Mouse (Mus musculus) MEL (cell line): ENCODE data around the gene Vps39. TPM values are rescaled to one million over a fixed set of nuclear protein-coding genes. Genes with fewer than 3 reads are reported as not detected.
A peak's percentile ranks its signal among the peaks of the same experiment; 100 is the strongest.

ENCODE experiments used
- DNase-seq: peaks from one replicate; pipeline ENCODE4 v3.0.0; 2011; ENCODE audit warnings: low read depth, low spot score
- H3K27ac ChIP-seq: 2 replicates; pipeline ENCODE4 v1.5.1; 2012; ENCODE audit warnings: low read depth, mild to moderate bottlenecking, control low read depth, low read length, moderate library complexity; ENCODE audit not compliant: control insufficient read depth
- H3K27me3 ChIP-seq, 2 experiments: fragments of 150-350 bp in 1 of 2; sonication (generic) in 1 of 2; 2 replicates each; pipeline ENCODE4 v1.6.1; 2012; ENCODE audit warnings: low read length in 2 of 2, mild to moderate bottlenecking in 2 of 2, improper control_type of control experiment in 1 of 2, moderate library complexity in 1 of 2; ENCODE audit not compliant: insufficient read depth in 2 of 2, control insufficient read depth in 1 of 2
- H3K36me3 ChIP-seq, 2 experiments: 2 replicates each; pipeline ENCODE4 v1.6.1; 2012 to 2014; ENCODE audit warnings: low read length in 2 of 2, improper control_type of control experiment in 1 of 2, inconsistent platforms in 1 of 2, mild to moderate bottlenecking in 1 of 2; ENCODE audit not compliant: insufficient read depth in 2 of 2, control insufficient read depth in 1 of 2
- H3K4me1 ChIP-seq, 2 experiments: fragments of 150-350 bp in 1 of 2; sonication (generic) in 1 of 2; 2 replicates each; pipeline ENCODE4 v1.6.1; 2012; ENCODE audit warnings: low read length in 2 of 2, improper control_type of control experiment in 1 of 2, mild to moderate bottlenecking in 1 of 2; ENCODE audit not compliant: insufficient read depth in 2 of 2, control insufficient read depth in 1 of 2
- H3K4me3 ChIP-seq, 2 experiments: fragments of 150-350 bp in 1 of 2; sonication (generic) in 1 of 2; 2 replicates each; pipeline ENCODE4 v1.5.1; 2012; ENCODE audit warnings: low read depth in 2 of 2, low read length in 2 of 2, mild to moderate bottlenecking in 2 of 2, moderate library complexity in 2 of 2, control low read depth in 1 of 2, improper control_type of control experiment in 1 of 2; ENCODE audit not compliant: control insufficient read depth in 1 of 2, insufficient read depth in 1 of 2
- H3K79me2 ChIP-seq: 2 replicates; pipeline ENCODE4 v1.6.1; 2012; ENCODE audit warnings: mild to moderate bottlenecking, low read length, moderate library complexity; ENCODE audit not compliant: control insufficient read depth, poor library complexity, insufficient read depth
- H3K9ac ChIP-seq: 2 replicates; pipeline ENCODE4 v1.6.1; 2012; ENCODE audit warnings: low read depth, mild to moderate bottlenecking, control low read depth, low read length, moderate library complexity; ENCODE audit not compliant: control insufficient read depth, poor library complexity, severe bottlenecking
- H3K9me3 ChIP-seq: fragments of 150-350 bp; sonication (generic); replicated peaks from 2 replicates; pipeline ENCODE4 v1.6.1; 2012; ENCODE audit warnings: mild to moderate bottlenecking, low read length, improper control_type of control experiment, moderate library complexity; ENCODE audit not compliant: insufficient read depth
- BHLHE40 ChIP-seq: IDR thresholded peaks from 2 replicates; pipeline ENCODE4 v1.6.1; 2012; ENCODE audit warnings: low read depth, mild to moderate bottlenecking, inconsistent platforms, low read length, improper control_type of control experiment, borderline replicate concordance
- CTCF ChIP-seq, 3 experiments: IDR thresholded peaks in 2 of 3; conservative IDR thresholded peaks in 1 of 3; 2 replicates each; pipeline ENCODE4 v1.5.1; 2011 to 2012; ENCODE audit warnings: low read length in 3 of 3, low read depth in 2 of 3, mild to moderate bottlenecking in 2 of 3, improper control_type of control experiment in 1 of 3, inconsistent platforms in 1 of 3, mixed read lengths in 1 of 3, moderate library complexity in 1 of 3; ENCODE audit not compliant: control insufficient read depth in 1 of 3, insufficient read depth in 1 of 3, poor library complexity in 1 of 3, severe bottlenecking in 1 of 3
- ELF1 ChIP-seq: IDR thresholded peaks from 2 replicates; pipeline ENCODE4 v1.6.1; 2014; ENCODE audit warnings: low read depth, mild to moderate bottlenecking, inconsistent platforms, low read length, improper control_type of control experiment, moderate library complexity
- ETS1 ChIP-seq: IDR thresholded peaks from 2 replicates; pipeline ENCODE4 v1.6.1; 2012; ENCODE audit warnings: low read depth, mild to moderate bottlenecking, inconsistent platforms, low read length, improper control_type of control experiment, moderate library complexity
- GATA1 ChIP-seq: IDR thresholded peaks from 2 replicates; pipeline ENCODE4 v1.6.1; 2011; ENCODE audit warnings: low read depth, low read length, improper control_type of control experiment
- HCFC1 ChIP-seq: IDR thresholded peaks from 2 replicates; pipeline ENCODE4 v1.6.1; 2012; ENCODE audit warnings: low read depth, mild to moderate bottlenecking, inconsistent platforms, low read length, improper control_type of control experiment, moderate library complexity
- KAT2A ChIP-seq: conservative IDR thresholded peaks from 2 replicates; pipeline ENCODE4 v1.6.1; 2012; ENCODE audit warnings: low read depth, low read length, improper control_type of control experiment, inconsistent platforms
- MEF2A ChIP-seq: IDR thresholded peaks from 2 replicates; pipeline ENCODE4 v1.6.1; 2014; ENCODE audit warnings: low read depth, mild to moderate bottlenecking, inconsistent platforms, low read length, improper control_type of control experiment; ENCODE audit not compliant: poor library complexity, insufficient replicate concordance, severe bottlenecking; ENCODE audit errors: extremely low read depth
- MYB ChIP-seq: IDR thresholded peaks from 2 replicates; pipeline ENCODE4 v1.6.1; 2011; ENCODE audit warnings: mild to moderate bottlenecking, low read depth, low read length, improper control_type of control experiment
- MYC ChIP-seq: IDR thresholded peaks from 2 replicates; pipeline ENCODE4 v1.6.1; 2011; ENCODE audit warnings: low read depth, mild to moderate bottlenecking, low read length, improper control_type of control experiment, moderate library complexity
- NELFE ChIP-seq: IDR thresholded peaks from 2 replicates; pipeline ENCODE4 v1.6.1; 2011; ENCODE audit warnings: low read depth, low read length, improper control_type of control experiment
- POLR2A ChIP-seq, 2 experiments: IDR thresholded peaks; 2 replicates each; pipeline ENCODE4 v1.6.1; 2011 to 2012; ENCODE audit warnings: low read length in 2 of 2, mild to moderate bottlenecking in 2 of 2, control low read depth in 1 of 2, improper control_type of control experiment in 1 of 2, low read depth in 1 of 2, moderate library complexity in 1 of 2; ENCODE audit not compliant: control insufficient read depth in 1 of 2, insufficient read depth in 1 of 2, poor library complexity in 1 of 2
- POLR2AphosphoS2 ChIP-seq: IDR thresholded peaks from 2 replicates; pipeline ENCODE4 v1.6.1; 2011; ENCODE audit warnings: low read length, improper control_type of control experiment
- POLR2AphosphoS5 ChIP-seq: IDR thresholded peaks from 2 replicates; pipeline ENCODE4 v1.6.1; 2012; ENCODE audit warnings: low read depth, borderline replicate concordance, mild to moderate bottlenecking, inconsistent platforms, low read length, moderate library complexity, mixed read lengths
- RAD21 ChIP-seq: IDR thresholded peaks from 2 replicates; pipeline ENCODE4 v1.6.1; 2011; ENCODE audit warnings: mild to moderate bottlenecking, low read depth, low read length, improper control_type of control experiment
- SIN3A ChIP-seq: IDR thresholded peaks from 2 replicates; pipeline ENCODE4 v1.6.1; 2012; ENCODE audit warnings: low read length, improper control_type of control experiment, inconsistent platforms
- SMC3 ChIP-seq: IDR thresholded peaks from 2 replicates; pipeline ENCODE4 v1.6.1; 2011; ENCODE audit warnings: low read depth, low read length, improper control_type of control experiment
- TAL1 ChIP-seq: IDR thresholded peaks from 2 replicates; pipeline ENCODE4 v1.6.1; 2012; ENCODE audit warnings: mild to moderate bottlenecking, inconsistent platforms, low read length, moderate library complexity, mixed read lengths
- TCF12 ChIP-seq: IDR thresholded peaks from 2 replicates; pipeline ENCODE4 v1.6.1; 2014; ENCODE audit warnings: low read depth, mild to moderate bottlenecking, inconsistent platforms, low read length, improper control_type of control experiment, moderate library complexity
- USF2 ChIP-seq, 2 experiments: IDR thresholded peaks; 2 replicates each; pipeline ENCODE4 v1.6.1; 2011 to 2012; ENCODE audit warnings: improper control_type of control experiment in 2 of 2, low read length in 2 of 2, borderline replicate concordance in 1 of 2, inconsistent platforms in 1 of 2, low read depth in 1 of 2, mild to moderate bottlenecking in 1 of 2; ENCODE audit not compliant: insufficient read depth in 1 of 2
- ZC3H11A ChIP-seq: IDR thresholded peaks from 2 replicates; pipeline ENCODE4 v1.6.1; 2012; ENCODE audit warnings: low read depth, mild to moderate bottlenecking, inconsistent platforms, low read length, improper control_type of control experiment
- ZMIZ1 ChIP-seq: IDR thresholded peaks from 2 replicates; pipeline ENCODE4 v1.6.1; 2012; ENCODE audit warnings: low read depth, mild to moderate bottlenecking, inconsistent platforms, low read length, improper control_type of control experiment, moderate library complexity
- polyA plus RNA-seq, 2 experiments: library from polyadenylated mRNA; stranded (reverse) in 1 of 2; unstranded in 1 of 2; fragments of >175 nt in 1 of 2; fragments of >200 nt in 1 of 2; gene quantifications; 2 replicates each; pipeline versions ENCODE4 v1.2.1 to v1.2.4; 2012; ENCODE audit warnings: low replicate concordance in 2 of 2, low read depth in 1 of 2; ENCODE audit not compliant: insufficient read length in 2 of 2, insufficient read depth in 1 of 2, missing spikeins in 1 of 2
- total RNA-seq: library from RNA; depleted of rRNA; stranded (reverse); fragments of 300-350 nt; gene quantifications from 2 replicates; pipeline ENCODE4 v1.2.3, GENCODE M21; 2012

Vps39 gene
- total and polyA plus RNA-seq, 3 experiments = 19.6 to 20.9 TPM; not detected in 1

GRCm38 (mm10) chr2:120283550-120283949 is 69.4 kb downstream of the Vps39 start:
- DNase-seq = no peak
- no peak overlapping the region for H3K9ac ChIP-seq
- no peaks in the 10 kb centered on the region for H3K79me2 ChIP-seq
- no peak overlapping the region for H3K27ac ChIP-seq
- no peaks in the 10 kb centered on the region for H3K36me3 ChIP-seq
- 0 out of 4 replicates have a peak, but pooled peaks cover 0 to 3% of the 10 kb centered on the region in 2 experiments for H3K4me1 ChIP-seq
- H3K9me3 ChIP-seq = no peaks in the 10 kb centered on the region
- TF ChIP-seq ETS1 = no peak
- no peak for TF ChIP-seq NELFE
- TF ChIP-seq POLR2AphosphoS2 = no peak
- no peak for TF ChIP-seq SIN3A
- TF ChIP-seq GATA1 = no peak
- no peak for TF ChIP-seq TAL1
- no peak for TF ChIP-seq MEF2A
- TF ChIP-seq USF2 (IDR thresholded peaks at IDR 0.05; ENCODE audit: borderline replicate concordance in 1 of 2, insufficient read depth in 1 of 2, low read depth in 1 of 2, low read length in 2 of 2) = no peak
- TF ChIP-seq POLR2AphosphoS5 = no peak
- TF ChIP-seq ZC3H11A = no peak
- no peak for TF ChIP-seq MYB
- no peak for TF ChIP-seq ZMIZ1
- TF ChIP-seq TCF12 = no peak
- TF ChIP-seq BHLHE40 = no peak
- no peak for TF ChIP-seq CTCF (IDR thresholded peaks at IDR 0.05 in 2 of 3, conservative IDR thresholded peaks at IDR 0.05 in 1 of 3; ENCODE audit: control insufficient read depth in 1 of 3, insufficient read depth in 1 of 3, low read depth in 2 of 3, low read length in 3 of 3, poor library complexity in 1 of 3, severe bottlenecking in 1 of 3)
- TF ChIP-seq MYC = no peak
- TF ChIP-seq HCFC1 = no peak
- TF ChIP-seq POLR2A (IDR thresholded peaks at IDR 0.05; ENCODE audit: control insufficient read depth in 1 of 2, insufficient read depth in 1 of 2, low read depth in 1 of 2, low read length in 2 of 2, poor library complexity in 1 of 2) = no peak
- no peak for TF ChIP-seq KAT2A
- no peak for TF ChIP-seq ELF1
- TF ChIP-seq, all 39 proteins: peak for 0
- no peak overlapping the region for H3K4me3 ChIP-seq
- H3K27me3 ChIP-seq = peaks cover 2 to 5% of the 10 kb centered on the region in 2 experiments; a peak in 2 of 4 replicates

GRCm38 (mm10) chr2:120281221-120281620 is 71.7 kb downstream of the Vps39 start:
- Histone ChIP-seq H3K4me3 (no peak overlapping the region), H3K79me2 (no peaks in the 10 kb centered on the region), H3K36me3 (no peaks in the 10 kb centered on the region), H3K4me1 (0 out of 4 replicates have a peak, but pooled peaks cover 0 to 3% of the 10 kb centered on the region in 2 experiments), H3K27me3 (peaks cover 2 to 4% of the 10 kb centered on the region in 2 experiments; a peak in 2 of 4 replicates), H3K9me3 (no peaks in the 10 kb centered on the region), H3K27ac (no peak overlapping the region), H3K9ac (no peak overlapping the region)
- TF ChIP-seq RAD21 = peak; percentile 34
- no peak for TF ChIP-seq ETS1
- no peak for TF ChIP-seq USF2 (IDR thresholded peaks at IDR 0.05; ENCODE audit: borderline replicate concordance in 1 of 2, insufficient read depth in 1 of 2, low read depth in 1 of 2, low read length in 2 of 2)
- TF ChIP-seq CTCF (IDR thresholded peaks at IDR 0.05 in 2 of 3, conservative IDR thresholded peaks at IDR 0.05 in 1 of 3; ENCODE audit: control insufficient read depth in 1 of 3, insufficient read depth in 1 of 3, low read depth in 2 of 3, low read length in 3 of 3, poor library complexity in 1 of 3, severe bottlenecking in 1 of 3) = peak; percentile 18 to 55 (median 36); a peak in 5 of 6 replicates
- no peak for TF ChIP-seq GATA1
- TF ChIP-seq SMC3 = peak; percentile 50
- DNase-seq = peak; percentile 17
